Mouse (Mus musculus) left cerebral cortex, postnatal 25 days (tissue): ENCODE measurements around the gene Ccm2. TPM values are rescaled to one million over a fixed set of nuclear protein-coding genes. Genes with fewer than 3 reads are reported as not detected.

Experiments
- DNase-seq, 2 experiments: peaks; one replicate each; pipeline ENCODE4 v3.0.0; 2022; ENCODE audit warnings: low spot score in 2 of 2, mixed read lengths in 1 of 2
- intact Hi-C: fragments of 180-260 bp; cut with DNase I; formaldehyde crosslinking; loops from one replicate; pipeline ENCODE4 v1.15.1; 2025
- total RNA-seq, 2 experiments: library from RNA; stranded (reverse); gene quantifications; 2 replicates each; pipeline ENCODE4 v1.2.3; 2021

Ccm2 gene
- total RNA-seq, 2 experiments from 2014 or later, result 57.6 to 63.5 TPM

- DNase-seq, result no peak
- intact Hi-C loops, result no loop called here
Observed at GRCm38 (mm10) chr11:6599011-6599681, 52.5 kb downstream of the Ccm2 start.

GRCm38 (mm10) chr11:6599831-6600230, 53.1 kb downstream of the Ccm2 start:
- intact Hi-C loops, result no loop called here
- no peak for DNase-seq

- intact Hi-C loops, result no loop called here
- no peak for DNase-seq
Observed at GRCm38 (mm10) chr11:6600284-6600944, 53.7 kb downstream of the Ccm2 start.

- intact Hi-C loops, result no loop called here
- no peak for DNase-seq
Observed at GRCm38 (mm10) chr11:6601649-6602480, 55.2 kb downstream of the Ccm2 start.

- intact Hi-C loops, result no loop called here
- no peak for DNase-seq
Observed at GRCm38 (mm10) chr11:6602662-6603061, 56.0 kb downstream of the Ccm2 start.

- intact Hi-C loops, result no loop called here
- no peak for DNase-seq
Observed at GRCm38 (mm10) chr11:6603224-6603623, 56.5 kb downstream of the Ccm2 start.

GRCm38 (mm10) chr11:6603887-6604603, 57.4 kb downstream of the Ccm2 start:
- peak; percentile 56 to 70 for DNase-seq
- intact Hi-C loops, result loop anchor here (2.0 kb wide), 1 partner anchor 57 kb away; the partner anchor contains the start of gene Ccm2

- intact Hi-C loops, result loop anchor here (2.0 kb wide), 1 partner anchor 58 kb away; the partner anchor contains the start of gene Ccm2
- no peak for DNase-seq
Observed at GRCm38 (mm10) chr11:6604604-6604936, 57.9 kb downstream of the Ccm2 start.

GRCm38 (mm10) chr11:6605021-6605481, 58.4 kb downstream of the Ccm2 start:
- intact Hi-C loops, result loop anchor here (2.0 kb wide), 1 partner anchor 58 kb away; the partner anchor contains the start of gene Ccm2

GRCm38 (mm10) chr11:6605491-6606399, 59.1 kb downstream of the Ccm2 start, which contains the start of gene Nacad:
Nacad (minus strand) TSS chr11:6606053.
- intact Hi-C loops, result loop anchor here (2.0 kb wide), 1 partner anchor 59 kb away; the partner anchor contains the start of gene Ccm2
- peak; percentile 82 to 93 for DNase-seq

More at GRCm38 (mm10) chr11:6605021-6605481, 58.4 kb downstream of the Ccm2 start:
- DNase-seq, result peak in 1 of 2 experiments; percentile 54

GRCm38 (mm10) chr11:6615250-6616205, 68.8 kb downstream of the Ccm2 start:
- DNase-seq, result no peak
- intact Hi-C loops, result no loop called here

GRCm38 (mm10) chr11:6623704-6624103, 77.0 kb downstream of the Ccm2 start:
- intact Hi-C loops, result no loop called here
- no peak for DNase-seq

- intact Hi-C loops, result loop anchor here (5.0 kb wide), 1 partner anchor 158 kb away; no protein-coding TSS in a partner anchor
- DNase-seq, result no peak
Observed at GRCm38 (mm10) chr11:6624619-6625382, 78.1 kb downstream of the Ccm2 start.

- peak; percentile 95 to 96 for DNase-seq
- intact Hi-C loops, result loop anchor here (2.0 to 5.0 kb wide), 2 partner anchors 79 to 158 kb away; partner anchors contain the start of gene Ccm2
Observed at GRCm38 (mm10) chr11:6625478-6626387, 79.0 kb downstream of the Ccm2 start, which contains the start of gene Tbrg4. Tbrg4 (minus strand) TSS chr11:6626067.

GRCm38 (mm10) chr11:6626388-6626772, 79.7 kb downstream of the Ccm2 start:
- no peak for DNase-seq
- intact Hi-C loops, result loop anchor here (2.0 to 5.0 kb wide), 2 partner anchors 80 to 159 kb away; partner anchors contain the start of gene Ccm2
